In the genomic region with DNA sequence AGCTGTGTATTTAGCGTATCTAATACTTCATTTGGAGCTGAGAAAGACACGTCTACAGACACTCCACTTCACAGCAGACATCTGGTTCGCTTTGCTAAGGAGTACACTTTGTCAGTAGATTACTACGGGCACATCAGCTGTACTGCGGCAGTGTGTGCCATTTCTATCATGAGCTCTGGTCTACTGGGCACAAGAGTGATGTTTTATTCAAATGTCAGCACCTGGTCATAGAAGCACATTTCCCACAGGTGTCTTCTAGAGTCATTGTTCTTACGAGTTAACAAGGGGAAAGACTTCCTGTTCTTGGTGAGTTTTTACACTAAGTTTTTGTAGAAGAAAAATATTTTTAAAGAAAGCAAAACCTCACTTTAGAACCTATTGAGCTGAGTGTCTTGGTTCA, we compare ENCODE assay signal across 16 mouse cellular contexts.
"Had no signal": no experiment of that assay in that cellular context is flagged by ENCODE, and none has a peak within 500 bp of the region (broad histone marks: within the 10 kb centered on the region; RNA-seq: fewer than 3 reads in every experiment).

No protein-coding gene starts in this region.

- H3K4me2 ChIP-seq: lung, embryonic 14.5 days; midbrain, embryonic 12.5 days; neural tube, embryonic 13.5 days; neural tube, embryonic 15.5 days had no signal

- H3K27ac ChIP-seq: liver, embryonic 14.5 days; midbrain, embryonic 10.5 days; midbrain, embryonic 12.5 days; neural tube, embryonic 13.5 days; neural tube, embryonic 15.5 days had no signal

- H3K9ac ChIP-seq: liver, embryonic 14.5 days; lung, embryonic 14.5 days; midbrain, embryonic 12.5 days; neural tube, embryonic 13.5 days; neural tube, embryonic 15.5 days had no signal

- H3K36me3 ChIP-seq: midbrain, embryonic 10.5 days; midbrain, embryonic 12.5 days; neural tube, embryonic 13.5 days; neural tube, embryonic 15.5 days had no signal

- H3K9me3 ChIP-seq: midbrain, embryonic 10.5 days; midbrain, embryonic 12.5 days; neural tube, embryonic 15.5 days had no signal

- H3K4me3 ChIP-seq: midbrain, embryonic 10.5 days; midbrain, embryonic 12.5 days; myocyte; neural tube, embryonic 13.5 days; neural tube, embryonic 15.5 days had no signal

- H3K4me1 ChIP-seq: midbrain, embryonic 12.5 days had no signal

- DNase-seq: lung, adult 18-20 months; lung, embryonic 14.5 days; lung, postnatal 10 days; lung, postnatal 4 days; midbrain, embryonic 14.5 days; right cerebral cortex, postnatal 14 days; thymus, adult 18-20 months; thymus, postnatal 14 days; thymus, postnatal 36 days had no signal

- ATAC-seq: midbrain, embryonic 16.5 days had no signal

- H3K27me3 ChIP-seq: midbrain, embryonic 12.5 days; neural tube, embryonic 13.5 days; neural tube, embryonic 15.5 days had no signal
